Mouse (Mus musculus): ENCODE data around the gene Chmp4b.

GRCm38 (mm10) chr2:154707284-154707683, 55.8 kb downstream of the Chmp4b start:
- TF ChIP-seq CTCF (IDR thresholded peaks at IDR 0.05; ENCODE audit: low read depth, low read length) (no peak), POLR2A (IDR thresholded peaks at IDR 0.05; ENCODE audit: extremely low read depth, insufficient read depth, low read length) (no peak)

Measured in liver, adult 2 months (tissue).